Mouse (Mus musculus): Measurements from ENCODE around the gene Rplp0.
"Not testable (repeated sequence)": the region's sequence is repeated elsewhere in the genome, so short reads cannot be mapped to it uniquely, and the experiment has no call there.

The Rplp0 gene

DNA sequence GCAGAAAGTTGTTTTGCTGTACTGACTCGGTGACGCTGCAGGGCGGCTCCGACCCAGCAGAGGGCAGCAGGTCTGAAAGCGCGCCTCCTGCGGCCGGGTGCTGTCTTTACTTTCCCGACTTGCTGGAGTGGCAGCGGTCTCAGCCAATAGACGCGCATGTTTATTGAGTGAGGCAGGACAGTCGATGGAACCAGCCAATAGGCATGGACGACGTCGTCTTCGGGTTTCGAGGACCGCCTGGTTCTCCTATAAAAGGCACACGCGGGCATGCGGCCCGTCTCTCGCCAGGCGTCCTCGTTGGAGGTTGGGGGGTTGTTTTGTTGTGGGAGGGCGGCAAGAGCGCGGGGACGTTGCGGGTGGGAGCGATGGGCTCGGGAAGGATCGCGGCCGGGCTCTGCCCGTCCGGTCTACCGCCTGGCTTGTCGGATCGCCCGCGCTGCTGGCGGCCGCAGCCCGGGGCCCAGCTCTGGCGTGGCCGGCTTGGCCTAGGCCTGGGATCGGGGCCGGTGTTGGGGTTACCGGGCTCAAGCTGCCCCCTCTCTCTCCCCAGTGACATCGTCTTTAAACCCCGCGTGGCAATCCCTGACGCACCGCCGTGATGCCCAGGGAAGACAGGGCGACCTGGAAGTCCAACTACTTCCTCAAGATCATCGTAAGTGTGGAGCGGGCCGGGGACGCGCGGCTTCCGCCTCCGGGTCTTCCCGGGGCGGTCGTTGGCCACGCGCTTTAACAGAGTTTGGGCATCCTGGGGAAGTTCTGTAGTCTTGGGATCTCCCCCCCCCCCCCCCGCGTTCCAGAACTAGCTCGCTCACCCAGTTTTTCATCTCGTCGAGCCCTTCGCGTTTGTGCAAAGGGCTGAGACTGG, at the start of gene Rplp0:
Gene Rplp0, plus strand, starts transcription at position 231 of the 865 bp plus-strand sequence.
- ATAC-seq (ENCODE audit: low TSS enrichment) = peak; percentile 99

DNA sequence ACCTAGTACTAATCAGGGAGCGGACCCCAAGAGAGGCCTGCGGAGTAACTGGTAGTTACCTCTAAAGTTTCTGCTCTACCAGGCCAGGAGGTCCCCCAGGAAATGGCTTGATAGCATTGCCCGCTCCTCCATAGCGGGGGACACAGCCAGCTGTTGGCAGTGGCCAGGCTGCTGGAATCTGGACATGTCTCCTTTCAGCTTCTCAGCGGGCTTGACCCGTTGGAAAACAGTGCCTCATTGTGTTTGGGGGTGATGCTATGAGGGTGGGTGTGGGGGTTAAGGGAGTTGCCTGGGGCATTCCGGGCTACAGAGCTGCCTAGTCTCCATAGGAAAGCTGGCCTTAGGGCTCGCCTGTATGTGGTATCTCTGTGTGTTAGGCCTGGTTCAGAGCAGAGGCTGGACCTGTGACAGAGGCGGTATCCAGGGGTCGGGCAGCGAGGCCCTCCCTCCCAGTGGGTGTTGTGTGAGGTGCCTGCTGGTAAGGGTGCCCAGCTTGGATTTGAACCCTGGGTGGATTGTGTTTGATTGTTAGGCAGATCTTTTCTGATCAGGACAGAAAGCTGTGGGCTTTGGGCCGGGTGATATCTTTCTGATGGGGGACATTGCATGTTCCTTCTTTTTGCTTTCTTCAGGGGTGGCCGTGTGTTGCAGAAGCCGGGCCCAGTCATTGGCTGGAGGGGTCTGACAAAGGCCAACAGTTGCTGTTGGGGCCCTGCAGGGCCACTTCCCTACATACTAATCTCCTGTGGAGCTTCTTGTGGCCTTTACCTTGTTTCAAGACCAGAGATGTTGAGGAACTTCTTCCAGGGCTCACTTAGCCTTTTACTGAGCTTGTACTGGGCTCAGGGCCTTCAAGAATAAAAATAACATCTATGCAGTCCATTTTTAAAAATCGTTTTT, 49.2 kb upstream of the Rplp0 start:
- ATAC-seq (ENCODE audit: low TSS enrichment) = peak; percentile 31; the same call in 1 of the 2 replicates

DNA sequence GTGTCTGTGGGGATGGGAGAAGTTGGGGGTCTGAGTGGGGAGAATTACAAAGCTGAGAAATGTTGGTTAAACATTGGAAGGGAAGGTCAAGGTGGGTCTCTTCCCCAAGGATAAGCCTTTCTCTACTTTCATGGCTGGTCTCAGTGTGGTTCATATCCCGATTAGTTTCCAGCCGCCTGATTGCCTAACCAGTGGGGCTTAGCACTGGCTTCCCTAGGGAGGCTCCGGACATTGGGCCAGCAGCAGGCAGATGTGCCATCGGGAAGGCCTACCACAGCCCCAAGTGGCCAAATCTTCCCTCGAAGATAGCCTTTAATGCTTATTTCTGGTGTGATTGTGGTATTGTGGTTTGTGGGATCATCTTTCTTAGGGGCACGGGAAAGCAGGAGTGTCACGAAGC, 46.9 kb upstream of the Rplp0 start:
- ATAC-seq (ENCODE audit: low TSS enrichment) = no peak

- ATAC-seq (ENCODE audit: low TSS enrichment) = no peak
Measured at GRCm38 (mm10) chr5:115513246-115513645, 46.0 kb upstream of the Rplp0 start.

GRCm38 (mm10) chr5:115513721-115514120, 45.5 kb upstream of the Rplp0 start:
- ATAC-seq (ENCODE audit: low TSS enrichment) = no peak

DNA sequence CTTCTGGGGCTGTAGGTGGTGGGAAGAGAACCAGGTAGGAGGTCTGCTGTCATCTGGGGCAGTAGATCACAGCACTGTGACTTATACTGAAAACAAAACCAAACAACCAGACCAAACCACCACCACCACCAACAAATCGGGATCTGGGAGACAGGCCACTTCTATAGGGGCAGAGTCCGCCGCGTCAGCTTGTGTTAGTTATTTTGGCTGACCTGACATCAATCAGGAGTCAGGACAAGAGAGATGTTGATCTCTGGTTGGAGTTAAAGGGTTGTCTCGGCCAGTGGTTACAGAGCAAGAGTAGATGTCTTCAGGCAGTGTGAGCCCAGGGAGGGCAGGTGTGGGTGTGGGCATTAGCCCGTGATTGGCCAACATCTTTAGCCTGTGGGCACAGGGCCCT, 44.9 kb upstream of the Rplp0 start:
- ATAC-seq (ENCODE audit: low TSS enrichment) = no peak

- ATAC-seq (ENCODE audit: low TSS enrichment) = no peak
Measured at GRCm38 (mm10) chr5:115514896-115515587, 44.2 kb upstream of the Rplp0 start.

- no peak for ATAC-seq (ENCODE audit: low TSS enrichment)
Measured at GRCm38 (mm10) chr5:115516081-115516907, 43.0 kb upstream of the Rplp0 start.

DNA sequence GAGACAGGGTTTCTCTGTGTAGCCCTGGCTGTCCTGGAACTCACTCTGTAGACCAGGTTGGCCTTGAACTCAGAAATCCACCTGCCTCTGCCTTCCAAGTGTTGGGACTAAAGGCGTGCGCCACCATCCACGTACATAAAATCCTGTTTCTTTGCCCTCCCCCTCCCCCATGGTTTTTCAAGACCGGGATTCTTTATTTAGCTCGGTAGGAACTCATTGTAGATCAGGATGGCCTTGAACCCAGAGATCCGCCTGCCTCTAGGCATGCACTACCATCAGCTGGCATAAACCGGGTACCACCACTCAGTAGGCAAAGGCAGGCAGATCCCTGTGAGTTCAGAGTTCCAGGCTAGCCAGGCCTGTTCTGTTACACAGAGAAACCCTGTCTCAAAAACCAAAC, 42.4 kb upstream of the Rplp0 start:
- no peak for ATAC-seq (ENCODE audit: low TSS enrichment)

DNA sequence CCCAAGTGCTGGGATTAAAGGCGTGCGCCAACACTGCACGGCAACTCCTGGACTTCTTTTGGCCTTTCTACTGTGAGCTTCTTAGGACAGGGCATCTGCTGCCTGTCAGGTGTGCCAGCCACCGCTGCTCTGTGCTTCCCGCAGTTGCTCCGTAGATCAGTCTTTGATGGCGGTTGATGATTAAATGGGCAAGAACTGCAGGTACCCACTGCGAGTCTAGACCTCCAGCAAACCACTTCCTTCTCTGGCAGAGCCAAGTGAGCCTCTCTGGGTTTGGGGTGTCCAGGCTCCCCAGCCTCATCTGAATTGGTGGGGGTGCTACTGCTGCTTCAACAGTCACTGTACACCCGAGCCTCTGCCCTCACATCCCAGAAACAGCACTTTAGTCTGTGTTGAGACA, 41.8 kb upstream of the Rplp0 start:
- no peak for ATAC-seq (ENCODE audit: low TSS enrichment)

- not testable (repeated sequence) for ATAC-seq (ENCODE audit: low TSS enrichment)
Measured at GRCm38 (mm10) chr5:115518214-115518613, 41.1 kb upstream of the Rplp0 start.

DNA sequence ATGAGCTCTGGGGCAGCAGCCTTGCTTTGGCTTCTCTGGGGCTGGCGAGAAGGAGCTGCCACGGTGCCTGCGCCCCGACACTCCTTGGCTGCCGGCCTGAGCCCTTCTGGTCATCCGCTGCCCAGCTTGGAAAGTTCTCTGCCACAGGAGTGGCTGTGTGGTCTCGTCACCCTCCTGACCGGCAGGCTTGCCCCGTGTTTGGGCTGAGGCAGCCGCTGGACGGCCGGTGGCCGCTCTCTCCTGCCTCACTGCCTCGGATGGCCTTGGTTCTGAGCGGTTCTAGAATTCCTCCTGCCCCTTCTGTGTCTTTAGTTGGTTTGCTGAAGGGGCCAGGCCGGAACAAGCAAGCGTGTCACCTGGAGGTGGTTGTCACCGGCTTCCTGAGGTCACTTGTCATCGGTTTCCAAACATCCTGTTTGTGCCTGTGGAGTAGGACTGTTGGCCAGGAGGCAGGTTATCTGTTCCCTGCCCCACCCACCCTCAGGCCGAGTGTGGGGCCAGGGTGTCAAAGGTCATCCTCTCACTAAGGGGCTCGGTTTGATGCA, 38.9 kb upstream of the Rplp0 start:
- ATAC-seq (ENCODE audit: low TSS enrichment) = no peak

DNA sequence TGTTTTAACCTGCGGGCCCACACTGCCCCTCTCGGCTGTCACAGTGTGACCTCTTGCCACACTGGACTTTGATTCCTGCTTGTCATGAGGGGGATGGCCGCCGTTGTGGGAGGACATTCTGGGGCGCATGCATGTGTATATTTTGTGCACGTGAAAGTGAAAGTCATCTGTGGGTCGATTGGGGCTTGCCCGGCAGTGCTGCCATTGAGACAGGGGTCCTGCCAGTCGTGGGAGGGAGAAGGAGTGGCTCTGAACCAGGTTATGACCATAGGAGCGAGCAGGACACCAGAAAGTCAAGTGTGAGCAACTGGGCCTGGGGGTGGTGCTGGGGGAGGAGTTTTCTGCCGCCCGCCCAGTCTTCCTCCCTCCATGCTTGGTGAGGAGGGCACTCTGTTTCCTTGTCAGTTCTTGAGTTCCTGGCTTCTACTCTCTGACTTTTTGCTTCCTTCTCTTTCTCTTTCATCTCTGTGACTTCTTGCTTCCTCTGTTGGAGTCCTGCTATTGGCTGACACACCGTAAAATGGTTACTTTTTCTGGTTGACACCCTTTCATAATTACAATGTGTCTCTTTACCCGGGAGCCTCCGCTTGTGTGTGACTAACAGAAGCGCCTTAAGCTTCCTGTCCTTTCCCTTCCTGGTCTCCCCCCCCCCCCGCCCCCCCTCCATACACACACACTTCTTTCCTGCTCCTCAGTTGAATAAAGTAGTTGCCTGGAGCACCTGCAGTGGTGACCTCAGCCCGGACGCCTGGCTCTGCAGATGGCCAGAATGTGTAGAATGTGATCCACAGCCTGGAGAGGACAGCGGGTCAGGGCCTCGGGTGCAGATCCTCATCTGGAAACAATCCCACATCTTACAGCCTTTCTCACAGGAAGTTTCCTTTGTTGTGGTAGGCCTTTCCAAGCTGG, 37.5 kb upstream of the Rplp0 start:
- ATAC-seq (ENCODE audit: low TSS enrichment) = no peak

DNA sequence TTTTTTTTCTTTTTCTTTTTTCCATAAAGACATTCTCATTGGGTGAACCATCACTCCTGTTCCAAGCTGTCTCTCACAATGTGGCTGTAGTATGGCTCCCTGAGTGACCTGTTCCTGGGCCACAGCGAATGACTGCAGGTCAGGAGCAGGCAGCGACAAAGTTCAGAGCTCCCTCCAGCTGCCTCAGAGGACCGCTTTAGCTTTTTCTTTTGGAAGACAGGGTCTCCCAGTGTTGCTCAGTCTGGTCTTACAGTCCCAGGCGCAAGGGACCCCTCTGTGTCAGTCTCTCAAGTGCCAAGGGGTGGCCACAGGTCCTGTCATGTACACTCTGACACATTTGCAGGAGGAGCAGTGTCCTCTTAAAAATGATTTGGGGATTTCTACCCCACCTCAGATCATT, 36.7 kb upstream of the Rplp0 start:
- no peak for ATAC-seq (ENCODE audit: low TSS enrichment)

- no peak for ATAC-seq (ENCODE audit: low TSS enrichment)
Measured at GRCm38 (mm10) chr5:115522981-115523499, 36.2 kb upstream of the Rplp0 start.

GRCm38 (mm10) chr5:115523971-115524370, 35.3 kb upstream of the Rplp0 start:
- ATAC-seq (ENCODE audit: low TSS enrichment) = no peak

- ATAC-seq (ENCODE audit: low TSS enrichment) = no peak
Measured at GRCm38 (mm10) chr5:115524471-115524870, 34.8 kb upstream of the Rplp0 start.

DNA sequence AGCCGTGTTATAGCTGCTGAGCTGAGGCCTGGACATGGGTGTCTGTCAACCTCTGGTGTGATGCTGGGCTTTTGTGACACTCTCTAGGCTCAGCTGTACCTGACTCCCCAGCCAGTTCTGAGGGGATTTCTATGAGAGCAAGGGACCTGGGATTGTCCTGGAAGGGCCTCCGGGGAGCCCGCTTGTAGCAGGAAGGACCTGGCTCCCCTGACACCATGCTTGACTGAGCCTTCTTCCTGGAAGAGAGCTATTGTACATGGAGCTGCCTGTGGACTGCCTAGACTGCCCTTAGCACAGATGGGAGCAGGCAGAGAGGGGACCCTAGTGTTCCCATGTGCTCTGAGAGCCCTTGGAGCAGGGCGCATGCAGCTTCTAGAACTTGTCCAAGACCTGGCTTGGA, 33.9 kb upstream of the Rplp0 start:
- ATAC-seq (ENCODE audit: low TSS enrichment) = no peak

GRCm38 (mm10) chr5:115525943-115526342, 33.3 kb upstream of the Rplp0 start:
- no peak for ATAC-seq (ENCODE audit: low TSS enrichment)

Measured in frontal cortex, adult (tissue).